Mouse (Mus musculus): ENCODE results near the gene Psd. TPM values are rescaled to one million over a fixed set of nuclear protein-coding genes. Genes with fewer than 3 reads are reported as not detected.

Gene Psd
- total RNA-seq, 2 experiments from 2014 or later: 605 to 647 TPM

DNA sequence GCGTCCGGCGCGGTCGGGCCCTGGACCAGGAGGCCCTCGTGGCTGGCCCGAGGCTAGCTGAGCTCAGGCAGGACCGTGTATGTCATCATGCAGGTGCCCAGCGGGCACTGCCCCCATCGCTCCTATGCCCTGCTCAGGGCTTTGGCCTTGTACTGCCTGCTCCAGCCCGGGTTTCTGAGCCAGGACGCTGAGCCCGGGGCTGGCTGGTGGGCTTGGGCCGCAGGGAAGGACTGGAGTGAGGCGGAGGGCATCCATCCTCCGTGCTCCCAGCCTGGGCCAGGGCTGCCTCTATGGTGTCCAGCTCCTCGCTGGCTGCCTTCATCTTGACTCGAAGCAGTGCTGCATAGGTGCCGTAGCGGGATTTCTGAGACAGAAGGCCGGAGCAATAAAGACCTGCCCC lies 14.4 kb downstream of the Psd start:
- DNase-seq (ENCODE audit: extremely low spot score in 1 of 2, low spot score in 2 of 2): no peak
- H3K27ac ChIP-seq: no peak overlapping the region
- intact Hi-C loops (cut with DNase I): no loop called here
- TF ChIP-seq CTCF (IDR thresholded peaks at IDR 0.05): no peak
- no peak overlapping the region for H3K4me3 ChIP-seq

DNA sequence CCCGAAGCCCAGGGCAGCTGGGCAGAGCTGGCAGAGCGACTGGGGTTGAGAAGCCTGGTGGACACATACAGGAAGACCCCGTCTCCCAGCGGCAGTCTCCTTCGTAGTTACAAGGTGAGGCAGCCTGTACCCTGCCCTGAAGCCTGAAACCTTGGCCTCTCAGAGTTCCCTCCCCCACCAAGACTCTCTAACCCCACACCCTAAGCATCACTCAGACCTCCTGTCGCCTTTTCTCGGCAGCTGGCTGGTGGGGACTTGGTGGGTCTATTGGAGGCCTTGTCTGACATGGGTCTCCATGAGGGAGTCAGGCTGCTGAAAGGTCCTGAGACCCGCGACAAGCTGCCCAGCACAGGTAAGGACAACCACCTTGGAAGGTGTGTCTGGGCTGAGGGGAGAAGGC lies 15.6 kb downstream of the Psd start:
- no peak for TF ChIP-seq CTCF (IDR thresholded peaks at IDR 0.05)
- intact Hi-C loops (cut with DNase I): no loop called here
- Histone ChIP-seq H3K4me3 (no peak overlapping the region), H3K27ac (no peak overlapping the region)
- no peak for DNase-seq (ENCODE audit: extremely low spot score in 1 of 2, low spot score in 2 of 2)

DNA sequence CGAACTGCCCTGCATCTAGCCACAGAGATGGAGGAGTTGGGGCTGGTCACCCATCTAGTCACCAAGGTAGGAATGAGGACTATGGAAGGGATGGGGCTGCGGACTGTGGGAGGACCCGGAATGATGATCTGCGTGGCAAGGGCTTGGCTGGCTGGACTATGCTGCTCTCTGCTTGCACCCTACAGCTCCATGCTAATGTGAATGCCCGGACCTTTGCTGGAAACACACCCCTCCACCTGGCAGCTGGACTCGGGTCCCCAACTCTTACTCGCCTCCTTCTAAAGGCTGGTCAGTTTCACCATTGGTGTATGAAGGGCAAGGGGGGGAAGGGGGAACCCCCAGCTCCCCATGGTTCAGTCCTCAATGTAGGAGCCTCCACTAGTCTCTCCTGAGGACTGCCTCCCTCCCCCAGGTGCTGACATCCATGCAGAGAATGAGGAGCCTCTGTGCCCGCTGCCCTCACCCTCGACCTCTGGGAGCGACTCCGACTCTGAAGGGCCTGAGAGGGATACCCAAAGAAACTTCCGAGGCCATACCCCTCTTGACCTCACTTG lies 16.6 kb downstream of the Psd start:
- H3K27ac ChIP-seq: no peak overlapping the region
- no peak overlapping the region for H3K4me3 ChIP-seq
- no peak for DNase-seq (ENCODE audit: extremely low spot score in 1 of 2, low spot score in 2 of 2)
- TF ChIP-seq CTCF (IDR thresholded peaks at IDR 0.05): no peak
- intact Hi-C loops (cut with DNase I): no loop called here

DNA sequence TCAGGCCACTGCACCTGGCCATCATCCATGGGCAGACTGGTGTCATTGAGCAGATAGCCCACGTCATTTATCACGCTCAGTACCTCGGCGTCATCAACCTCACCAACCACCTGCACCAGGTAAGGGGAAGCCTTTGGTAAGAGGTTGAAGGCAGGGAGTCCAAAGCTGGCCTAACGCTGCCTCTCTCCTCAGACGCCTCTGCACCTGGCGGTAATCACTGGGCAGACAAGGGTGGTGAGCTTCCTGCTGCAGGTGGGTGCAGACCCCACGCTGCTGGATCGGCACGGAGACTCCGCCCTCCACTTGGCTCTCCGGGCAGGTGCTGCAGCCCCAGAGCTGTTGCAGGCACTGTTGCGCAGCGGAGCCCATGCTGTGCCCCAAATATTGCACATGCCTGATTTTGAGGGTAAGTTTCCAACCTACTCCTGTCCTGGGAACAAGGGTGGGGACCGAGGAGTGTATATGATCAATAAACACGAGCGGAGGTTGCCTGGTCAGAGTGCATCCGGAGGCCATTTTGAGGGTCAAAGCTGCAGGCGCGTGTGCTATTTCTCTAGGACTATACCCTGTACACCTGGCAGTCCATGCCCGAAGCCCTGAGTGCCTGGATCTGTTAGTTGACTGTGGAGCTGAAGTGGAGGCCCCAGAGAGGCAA lies 17.2 kb downstream of the Psd start:
- intact Hi-C loops (cut with DNase I): loop anchor here (2.0 kb wide), 2 partner anchors 19 to 175 kb away; partner anchors contain the start of gene Fbxl15
- H3K4me3 ChIP-seq: no peak overlapping the region
- no peak overlapping the region for H3K27ac ChIP-seq
- TF ChIP-seq CTCF (IDR thresholded peaks at IDR 0.05): no peak
- peak in 1 of 2 experiments; percentile 13 for DNase-seq (ENCODE audit: extremely low spot score in 1 of 2, low spot score in 2 of 2)

DNA sequence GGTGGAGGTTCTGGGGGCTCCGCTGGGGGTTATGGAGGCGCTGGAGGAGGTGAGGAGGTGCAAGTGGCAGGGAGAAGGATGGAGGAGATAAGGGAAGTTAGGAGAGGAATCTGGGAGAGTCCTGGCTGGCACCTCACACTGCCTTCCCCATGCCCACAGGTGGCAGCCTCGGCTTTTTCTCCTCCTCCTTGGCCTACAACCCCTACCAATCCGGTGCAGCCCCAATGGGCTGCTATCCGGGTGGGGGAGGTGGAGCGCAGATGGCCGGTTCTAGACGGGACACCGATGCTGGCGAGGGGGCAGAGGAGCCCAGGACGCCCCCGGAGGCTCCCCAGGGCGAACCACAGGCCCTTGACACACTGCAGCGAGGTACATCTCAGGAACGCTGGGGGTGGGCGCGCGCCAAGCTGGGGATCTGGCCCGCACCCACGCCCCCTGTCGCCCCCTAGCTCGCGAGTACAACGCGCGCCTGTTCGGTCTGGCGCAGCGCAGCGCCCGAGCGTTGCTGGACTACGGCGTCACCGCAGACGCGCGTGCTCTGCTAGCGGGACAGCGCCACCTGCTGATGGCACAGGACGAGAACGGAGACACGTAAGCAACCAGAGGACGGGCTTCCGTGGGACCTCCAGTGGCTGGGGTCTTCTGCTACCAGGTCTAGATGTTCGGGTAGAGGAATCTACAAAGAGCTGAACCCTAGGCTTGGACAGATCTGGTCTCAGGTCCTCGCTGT lies 18.1 kb downstream of the Psd start:
- intact Hi-C loops (cut with DNase I): loop anchor here (2.0 kb wide), 2 partner anchors 20 to 174 kb away; partner anchors contain the start of gene Fbxl15

DNA sequence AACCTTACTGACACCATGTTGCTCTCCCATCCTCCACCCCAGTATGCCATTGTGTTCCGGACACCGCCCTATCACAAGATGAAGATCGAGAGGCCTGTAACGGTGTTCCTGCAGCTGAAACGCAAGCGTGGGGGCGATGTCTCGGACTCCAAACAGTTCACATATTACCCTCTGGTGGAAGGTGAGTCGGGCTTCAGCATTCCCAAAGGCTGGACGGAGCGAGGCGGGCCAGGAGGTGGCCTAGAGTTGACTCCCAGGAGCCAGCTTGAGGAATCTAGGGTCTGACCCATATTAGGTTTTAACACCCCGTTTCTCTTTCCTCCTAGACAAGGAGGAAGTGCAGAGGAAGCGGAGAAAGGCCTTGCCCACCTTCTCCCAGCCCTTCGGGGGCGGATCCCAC lies 18.7 kb downstream of the Psd start:
- no peak overlapping the region for H3K4me3 ChIP-seq
- no peak for TF ChIP-seq CTCF (IDR thresholded peaks at IDR 0.05)
- intact Hi-C loops (cut with DNase I): loop anchor here (2.0 kb wide), 2 partner anchors 20 to 174 kb away; partner anchors contain the start of gene Fbxl15
- peak in 1 of 2 experiments; percentile 16 for DNase-seq (ENCODE audit: extremely low spot score in 1 of 2, low spot score in 2 of 2)
- H3K27ac ChIP-seq: no peak overlapping the region

More for the DNA sequence above, 18.1 kb downstream of the Psd start:
- peak; percentile 84 to 86 for DNase-seq (ENCODE audit: extremely low spot score in 1 of 2, low spot score in 2 of 2)
- H3K4me3 ChIP-seq: peak overlapping the region; percentile 49
- TF ChIP-seq CTCF (IDR thresholded peaks at IDR 0.05): peak; percentile 95
- peak overlapping the region; percentile 71 for H3K27ac ChIP-seq

DNA sequence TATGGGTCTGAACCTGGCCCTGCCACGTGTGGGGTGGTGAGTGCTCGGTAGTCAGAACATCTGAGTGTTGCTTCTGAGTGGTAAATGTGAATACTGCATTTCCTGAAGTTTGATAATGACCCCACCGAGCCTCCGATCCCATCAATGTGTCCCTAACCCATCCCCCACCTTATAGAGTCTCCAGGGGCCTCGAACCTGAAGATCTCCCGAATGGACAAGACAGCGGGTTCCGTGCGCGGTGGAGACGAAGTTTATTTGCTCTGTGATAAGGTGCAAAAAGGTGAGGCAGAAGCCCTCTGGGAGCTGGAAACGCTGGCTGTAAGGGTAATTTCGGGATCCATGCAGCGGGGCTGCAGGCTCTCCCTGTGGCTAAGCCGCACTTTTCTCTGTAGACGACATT lies 19.2 kb downstream of the Psd start:
- intact Hi-C loops (cut with DNase I): loop anchor here (2.0 kb wide), 2 partner anchors 21 to 173 kb away; partner anchors contain the start of gene Fbxl15
- Histone ChIP-seq H3K4me3 (no peak overlapping the region), H3K27ac (no peak overlapping the region)
- peak in 1 of 2 experiments; percentile 10 for DNase-seq (ENCODE audit: extremely low spot score in 1 of 2, low spot score in 2 of 2)
- no peak for TF ChIP-seq CTCF (IDR thresholded peaks at IDR 0.05)

DNA sequence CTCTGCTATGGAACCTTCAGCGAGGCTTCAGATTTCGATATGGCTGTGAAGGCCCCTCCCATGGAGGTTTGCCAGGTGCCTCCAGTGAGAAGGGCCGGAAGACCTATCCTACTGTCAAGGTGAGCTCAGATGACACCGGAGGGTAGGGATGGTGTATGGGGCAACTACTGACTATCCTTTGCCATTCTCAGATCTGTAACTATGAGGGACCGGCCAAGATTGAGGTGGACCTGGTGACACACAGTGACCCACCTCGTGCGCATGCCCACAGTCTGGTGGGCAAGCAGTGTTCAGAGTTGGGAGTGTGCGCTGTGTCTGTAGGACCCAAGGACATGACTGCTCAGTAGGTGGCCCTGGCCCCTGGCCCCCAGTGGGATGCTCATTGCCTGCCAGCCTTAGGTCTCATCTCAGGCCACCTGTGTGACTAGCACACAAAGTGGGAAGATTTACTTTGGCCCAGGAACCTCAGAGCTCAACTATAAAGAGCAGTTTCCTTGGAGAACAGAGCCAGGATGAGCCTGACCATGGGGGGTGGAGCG lies 20.1 kb downstream of the Psd start:
- Histone ChIP-seq H3K27ac (no peak overlapping the region), H3K4me3 (no peak overlapping the region)
- no peak for DNase-seq (ENCODE audit: extremely low spot score in 1 of 2, low spot score in 2 of 2)
- intact Hi-C loops (cut with DNase I): no loop called here
- no peak for TF ChIP-seq CTCF (IDR thresholded peaks at IDR 0.05)

DNA sequence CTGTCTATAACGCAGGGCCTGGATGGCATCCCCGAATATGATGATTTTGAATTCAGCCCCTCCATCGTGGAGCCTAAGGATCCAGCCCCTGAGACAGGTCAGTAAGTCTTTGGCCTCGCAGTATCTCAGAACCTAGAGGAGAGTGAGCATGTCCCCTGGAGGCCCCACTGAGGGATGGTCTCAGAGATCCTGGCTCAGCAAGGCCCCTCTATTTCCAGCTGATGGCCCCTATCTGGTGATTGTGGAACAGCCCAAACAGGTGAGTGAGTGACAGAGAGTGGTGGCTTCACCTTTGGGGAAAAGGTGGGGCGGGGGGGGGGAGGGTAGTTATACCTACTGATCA lies 20.7 kb downstream of the Psd start:
- intact Hi-C loops (cut with DNase I): no loop called here
- TF ChIP-seq CTCF (IDR thresholded peaks at IDR 0.05): no peak
- no peak overlapping the region for H3K27ac ChIP-seq
- no peak for DNase-seq (ENCODE audit: extremely low spot score in 1 of 2, low spot score in 2 of 2)
- no peak overlapping the region for H3K4me3 ChIP-seq

DNA sequence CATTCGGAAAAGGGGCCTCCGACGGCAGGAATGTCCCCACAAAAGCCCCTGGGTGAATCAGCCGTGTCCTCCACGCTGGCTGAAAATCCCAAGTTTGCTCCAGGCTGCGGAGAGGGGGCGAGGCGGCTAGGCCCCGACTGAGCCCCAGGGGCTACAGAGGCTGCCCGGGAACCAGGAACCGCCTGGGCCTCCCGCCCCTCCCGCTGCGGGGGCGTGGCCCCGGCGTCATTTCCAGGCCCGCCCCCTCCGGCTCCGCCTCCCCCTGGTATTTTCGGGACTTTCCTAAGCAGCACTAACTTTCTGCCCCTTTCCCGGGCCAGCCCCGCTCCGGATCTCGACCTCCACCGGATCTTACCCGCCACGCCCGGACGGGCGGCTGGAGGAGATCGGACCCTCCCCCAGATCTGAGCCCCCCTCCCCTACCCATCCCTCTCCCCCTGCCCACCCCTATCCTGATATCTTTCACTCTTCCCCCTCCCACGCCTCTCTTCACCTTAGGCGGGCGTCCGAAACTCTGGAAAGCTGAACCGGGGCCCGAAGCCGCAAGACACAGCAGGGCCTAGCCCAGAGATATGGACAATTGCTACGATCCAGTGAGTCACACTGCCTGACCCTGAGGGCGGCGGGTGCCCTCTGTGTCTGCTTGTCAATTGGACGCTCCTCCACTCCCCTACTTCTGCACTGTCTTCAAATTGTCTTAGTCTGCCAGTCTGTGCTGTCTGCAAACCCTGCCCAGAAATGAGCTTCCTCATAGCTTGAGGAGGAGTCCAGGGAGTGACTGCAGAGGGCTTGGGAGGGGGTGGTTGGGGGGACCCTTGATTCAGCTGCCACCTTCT lies 21.3 kb downstream of the Psd start:
- Histone ChIP-seq H3K27ac (0 out of 2 replicates have a peak overlapping the region, but pooled peaks have one; percentile 37), H3K4me3 (peak overlapping the region; percentile 65)
- intact Hi-C loops (cut with DNase I): loop anchor here (2.0 kb wide), 1 partner anchor 63 kb away; no protein-coding TSS in a partner anchor
- TF ChIP-seq CTCF (IDR thresholded peaks at IDR 0.05): no peak; the same call in 1 of the 2 replicates
- peak in 1 of 2 experiments; percentile 75 for DNase-seq (ENCODE audit: extremely low spot score in 1 of 2, low spot score in 2 of 2)

DNA sequence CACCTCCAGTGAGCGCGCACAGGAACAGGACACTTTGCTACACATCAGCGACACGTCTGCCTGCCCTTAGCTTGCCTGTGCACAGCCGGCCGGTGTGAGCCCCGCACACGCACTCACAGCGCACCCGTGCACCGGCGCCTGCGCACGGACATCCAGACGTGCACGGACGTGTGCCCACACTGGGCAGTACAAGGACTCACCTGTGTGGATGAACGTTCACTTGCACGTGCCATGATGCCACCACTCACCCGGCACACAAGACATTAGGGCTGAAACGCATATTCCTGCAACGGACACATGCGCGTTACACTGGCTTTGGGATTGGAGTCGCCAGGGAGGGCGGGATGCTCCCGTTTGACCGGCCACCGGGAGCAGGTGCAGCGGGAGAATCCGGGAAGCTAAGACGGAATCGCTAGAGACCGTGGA lies 22.0 kb downstream of the Psd start:
- intact Hi-C loops (cut with DNase I): loop anchor here (1.0 to 5.0 kb wide), 3 partner anchors 25 to 147 kb away; no protein-coding TSS in a partner anchor
- H3K27ac ChIP-seq: no peak overlapping the region
- H3K4me3 ChIP-seq: peak overlapping the region; percentile 65
- no peak for DNase-seq (ENCODE audit: extremely low spot score in 1 of 2, low spot score in 2 of 2)
- TF ChIP-seq CTCF (IDR thresholded peaks at IDR 0.05): no peak
